Mouse (Mus musculus): ENCODE data around the gene Ptprd.
"Not testable (repeated sequence)": the region's sequence is repeated elsewhere in the genome, so short reads cannot be mapped to it uniquely, and the experiment has no call there.

Gene Ptprd

DNA sequence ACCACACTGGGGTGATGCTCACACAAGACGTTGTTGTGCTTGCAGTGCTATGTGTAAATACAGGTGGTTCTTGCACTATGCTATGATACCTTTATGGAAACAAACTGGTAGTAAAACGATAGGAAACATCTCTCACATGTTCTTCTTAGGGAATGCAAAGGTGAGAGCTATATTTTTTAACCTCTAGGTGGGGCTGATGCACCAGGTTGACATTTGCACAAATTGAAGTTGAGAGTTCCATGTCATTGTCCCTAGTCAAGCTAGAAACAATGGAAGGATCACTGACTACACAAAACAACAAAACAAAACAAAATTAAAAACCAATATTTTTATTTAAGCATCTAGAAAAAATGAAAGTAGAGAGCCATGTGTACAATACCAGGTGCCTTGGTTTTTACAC lies 250.1 kb downstream of the Ptprd start:
- in situ Hi-C loops (cut with MboI, MseI) = no loop called here

GRCm38 (mm10) chr4:77889489-77889888 lies 322.3 kb downstream of the Ptprd start:
- in situ Hi-C loops (cut with MboI, MseI) = no loop called here

GRCm38 (mm10) chr4:77880213-77880612 lies 331.5 kb downstream of the Ptprd start:
- in situ Hi-C loops (cut with MboI, MseI) = no loop called here

DNA sequence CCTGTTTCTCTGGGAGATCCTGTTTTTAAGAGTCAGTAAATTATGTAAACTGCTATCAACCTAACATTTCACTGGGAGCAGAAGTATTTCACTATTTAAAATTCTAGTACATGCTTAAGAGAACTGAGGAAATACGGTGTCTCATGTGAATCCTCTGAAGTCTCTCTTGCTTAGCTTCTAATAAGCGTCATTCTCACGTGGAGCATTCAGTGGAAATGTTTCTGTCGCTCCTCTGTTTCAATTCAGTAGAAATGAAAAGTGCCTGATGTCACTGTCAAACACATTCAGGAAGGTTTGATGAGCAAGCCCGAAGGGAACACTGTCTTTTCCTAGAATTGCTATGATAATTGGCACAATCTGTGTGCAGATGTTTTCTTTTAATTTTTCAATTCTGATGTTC lies 350.5 kb downstream of the Ptprd start:
- in situ Hi-C loops (cut with MboI, MseI) = no loop called here

GRCm38 (mm10) chr4:77797391-77797790 lies 414.4 kb downstream of the Ptprd start:
- in situ Hi-C loops (cut with MboI, MseI) = not testable (repeated sequence)

DNA sequence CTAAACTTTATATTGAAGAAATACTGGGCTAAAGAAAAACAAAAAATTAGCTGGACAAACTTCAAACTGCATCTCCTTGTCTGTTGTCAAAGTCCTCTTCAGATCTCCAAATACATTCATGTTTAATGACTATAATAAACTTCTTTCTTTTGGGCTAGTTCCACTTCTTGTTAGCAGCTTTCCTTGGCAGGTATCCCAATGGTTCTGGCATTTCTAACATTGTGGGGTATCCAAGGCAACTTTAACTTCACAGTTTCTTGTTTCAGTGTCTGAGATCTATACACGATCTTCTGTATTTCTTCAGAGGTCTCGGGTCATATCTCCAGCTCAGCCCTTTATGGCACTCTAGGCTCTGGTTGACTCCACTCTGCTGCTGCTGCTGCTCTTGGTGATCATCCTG lies 434.5 kb downstream of the Ptprd start:
- in situ Hi-C loops (cut with MboI, MseI) = no loop called here

DNA sequence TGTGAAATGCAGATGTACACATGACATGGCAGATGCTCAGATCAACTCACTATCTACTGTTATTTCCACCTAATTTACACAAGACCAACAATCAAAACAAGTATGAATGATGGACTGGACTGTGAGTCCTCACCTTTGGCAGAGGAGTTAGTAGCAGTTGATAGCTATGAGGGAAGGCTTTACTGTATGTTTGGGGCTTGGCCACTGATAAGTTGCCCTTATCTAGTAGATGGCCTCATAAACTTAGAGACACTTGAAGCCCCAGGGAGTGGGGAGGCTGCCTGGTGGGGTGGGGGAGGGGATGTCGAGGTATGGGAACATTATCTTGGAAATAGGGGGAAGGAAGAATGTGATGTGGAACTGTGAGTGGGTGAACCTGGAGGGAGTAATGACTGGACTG lies 448.0 kb downstream of the Ptprd start:
- in situ Hi-C loops (cut with MboI, MseI) = no loop called here

DNA sequence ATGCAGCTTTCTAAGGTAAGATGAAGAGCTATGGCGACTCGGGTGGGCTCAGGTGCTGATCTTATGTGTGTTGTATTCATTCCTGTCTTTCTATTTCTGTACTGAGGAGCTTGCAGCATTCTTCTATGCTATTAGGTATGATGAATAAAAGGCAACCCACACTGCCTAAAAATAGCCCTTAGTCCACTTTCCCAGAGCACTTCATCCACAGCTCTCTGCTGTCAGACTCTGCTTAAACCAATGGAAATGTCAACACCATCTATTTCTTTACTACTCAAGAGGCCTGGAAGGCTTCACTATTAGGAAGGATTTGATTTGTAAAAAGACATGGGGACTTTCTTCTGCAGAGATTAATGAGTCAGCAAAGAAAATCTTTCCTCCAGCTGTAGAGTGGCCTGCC lies 468.4 kb downstream of the Ptprd start:
- in situ Hi-C loops (cut with MboI, MseI) = no loop called here

GRCm38 (mm10) chr4:77721908-77722307 lies 489.9 kb downstream of the Ptprd start:
- in situ Hi-C loops (cut with MboI, MseI) = no loop called here

DNA sequence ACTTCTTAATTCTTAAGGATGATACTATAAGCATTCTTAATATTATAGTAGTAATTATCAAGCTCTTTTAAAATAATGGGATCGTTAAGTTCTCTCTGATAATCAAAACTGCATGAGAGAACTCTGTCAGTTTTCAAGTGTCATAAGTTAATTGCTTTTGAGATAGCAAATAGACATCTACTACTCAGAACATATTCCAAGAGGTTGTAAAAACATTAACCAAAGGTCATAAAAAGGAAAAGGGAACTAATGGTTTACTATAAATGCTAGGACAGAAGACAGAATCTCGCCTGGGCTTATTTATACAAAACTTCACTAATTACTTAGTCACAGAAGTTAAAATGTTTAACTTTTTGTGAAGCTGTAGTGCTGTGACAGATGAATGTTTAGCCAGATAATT lies 494.0 kb downstream of the Ptprd start:
- in situ Hi-C loops (cut with MboI, MseI) = no loop called here

GRCm38 (mm10) chr4:77710231-77710630 lies 501.5 kb downstream of the Ptprd start:
- in situ Hi-C loops (cut with MboI, MseI) = no loop called here

DNA sequence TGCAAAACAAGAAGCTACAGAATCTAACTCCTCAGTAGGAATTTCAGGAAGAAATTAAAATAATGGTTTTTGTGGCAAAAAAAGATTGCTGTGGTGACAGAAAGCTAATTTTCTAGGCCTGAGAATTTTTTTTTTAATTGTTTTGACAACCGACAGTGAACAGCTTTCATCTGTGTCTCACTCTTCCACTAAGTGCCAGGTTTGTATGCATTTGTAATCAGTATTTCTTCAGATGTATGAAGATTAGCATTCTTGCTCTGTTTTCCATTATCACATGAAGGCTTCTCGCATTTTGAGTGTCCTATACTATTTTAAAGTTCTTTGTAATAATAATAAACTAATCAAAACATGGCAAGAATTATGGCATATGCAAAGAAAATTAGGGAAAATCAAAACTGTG lies 513.5 kb downstream of the Ptprd start:
- in situ Hi-C loops (cut with MboI, MseI) = no loop called here

GRCm38 (mm10) chr4:77675798-77676197 lies 536.0 kb downstream of the Ptprd start:
- in situ Hi-C loops (cut with MboI, MseI) = no loop called here

GRCm38 (mm10) chr4:77664761-77665160 lies 547.0 kb downstream of the Ptprd start:
- in situ Hi-C loops (cut with MboI, MseI) = no loop called here

DNA sequence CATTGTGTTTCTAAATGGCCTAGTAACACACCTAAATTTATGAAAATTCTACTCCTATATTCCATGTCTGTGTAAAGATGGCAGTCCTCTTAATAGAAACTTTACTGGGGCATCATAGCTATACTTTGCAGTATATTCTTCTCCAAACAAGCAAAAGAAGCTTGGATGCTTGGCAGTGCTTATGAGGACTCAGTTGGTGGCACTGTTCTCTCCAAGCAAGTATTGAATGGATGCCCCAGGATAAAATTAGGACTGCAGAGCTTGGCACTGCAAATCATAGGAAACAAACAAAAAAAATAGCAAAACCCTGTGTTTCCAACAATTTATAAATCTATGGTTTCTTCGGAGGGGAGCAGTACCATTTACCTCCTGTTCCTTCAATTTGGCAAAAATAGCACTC lies 549.5 kb downstream of the Ptprd start:
- in situ Hi-C loops (cut with MboI, MseI) = no loop called here

GRCm38 (mm10) chr4:77655669-77656068 lies 556.1 kb downstream of the Ptprd start:
- in situ Hi-C loops (cut with MboI, MseI) = no loop called here

GRCm38 (mm10) chr4:77649615-77650325 lies 562.0 kb downstream of the Ptprd start:
- in situ Hi-C loops (cut with MboI, MseI) = no loop called here

DNA sequence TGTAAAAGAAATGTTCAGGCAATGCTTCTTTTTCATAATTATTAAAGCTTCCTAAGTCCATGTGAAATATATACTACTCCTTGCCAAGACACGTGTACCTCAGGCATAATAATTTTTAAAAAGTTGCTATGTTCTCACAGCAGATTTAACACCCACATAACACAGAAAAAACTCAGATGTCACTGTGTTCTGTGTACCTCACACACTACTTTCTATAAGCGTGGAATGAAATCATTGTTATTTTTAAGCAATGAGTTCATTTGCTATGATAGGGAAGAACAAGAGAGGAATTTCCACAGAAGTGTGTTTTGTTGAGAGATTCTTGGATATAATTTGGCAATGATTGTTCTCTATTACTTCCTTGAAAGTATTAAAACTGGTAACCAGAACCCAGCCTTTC lies 562.9 kb downstream of the Ptprd start:
- in situ Hi-C loops (cut with MboI, MseI) = no loop called here

DNA sequence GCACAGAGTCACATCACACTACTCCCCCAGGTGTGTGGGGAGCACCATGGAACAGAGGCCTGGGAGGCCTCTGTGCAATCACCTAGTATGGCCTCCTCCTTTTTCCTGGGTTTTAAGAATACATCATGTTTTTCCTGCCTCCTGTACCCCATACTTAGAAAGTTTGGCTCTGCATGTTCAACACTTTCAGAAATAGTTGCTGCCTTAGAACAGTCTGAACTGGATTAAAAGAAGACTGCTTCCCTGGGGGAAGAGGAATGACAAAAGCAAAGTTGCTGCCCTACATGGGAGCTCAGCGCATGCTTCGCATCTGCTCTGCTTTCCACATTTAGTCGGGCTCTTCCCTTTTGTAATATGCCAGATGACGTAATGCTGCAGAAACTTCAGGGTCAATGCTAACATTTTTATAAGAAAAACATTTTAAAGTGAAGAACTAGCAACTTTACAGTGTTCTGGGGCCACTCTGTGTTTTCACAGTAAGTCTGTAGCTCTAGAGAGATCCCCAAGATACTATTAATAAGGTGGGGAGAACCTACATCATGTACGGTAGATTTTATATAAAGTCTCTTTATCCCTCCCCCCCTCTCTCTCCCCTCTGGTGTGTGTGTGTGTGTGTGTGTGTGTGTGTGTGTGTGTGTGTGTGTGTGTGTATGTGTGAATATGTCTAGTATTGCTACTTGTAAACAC lies 564.2 kb downstream of the Ptprd start:
- in situ Hi-C loops (cut with MboI, MseI) = no loop called here

DNA sequence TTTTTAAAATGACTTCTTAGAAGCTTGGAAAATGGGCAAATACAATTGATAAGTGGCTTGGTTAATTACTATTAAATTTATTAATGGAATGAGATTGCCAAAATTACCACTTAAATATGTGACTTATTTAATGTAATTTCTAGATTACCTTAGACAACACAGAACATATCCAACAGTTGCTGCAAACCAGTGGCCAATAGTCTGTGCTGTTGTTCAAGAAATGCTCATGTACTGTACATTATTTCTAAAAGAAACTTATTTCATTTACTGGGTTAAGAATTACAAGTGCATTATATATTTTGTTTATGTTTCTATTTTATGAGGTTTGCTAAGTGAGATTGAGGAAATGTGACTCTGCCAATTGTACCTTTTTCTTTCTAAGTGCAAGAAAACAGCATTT lies 567.3 kb downstream of the Ptprd start:
- in situ Hi-C loops (cut with MboI, MseI) = no loop called here

- in situ Hi-C loops (cut with MboI, MseI) = no loop called here
Measured at GRCm38 (mm10) chr4:77640022-77640421, 571.7 kb downstream of the Ptprd start.

- in situ Hi-C loops (cut with MboI, MseI) = no loop called here
Measured at GRCm38 (mm10) chr4:77613129-77613528, 598.6 kb downstream of the Ptprd start.

DNA sequence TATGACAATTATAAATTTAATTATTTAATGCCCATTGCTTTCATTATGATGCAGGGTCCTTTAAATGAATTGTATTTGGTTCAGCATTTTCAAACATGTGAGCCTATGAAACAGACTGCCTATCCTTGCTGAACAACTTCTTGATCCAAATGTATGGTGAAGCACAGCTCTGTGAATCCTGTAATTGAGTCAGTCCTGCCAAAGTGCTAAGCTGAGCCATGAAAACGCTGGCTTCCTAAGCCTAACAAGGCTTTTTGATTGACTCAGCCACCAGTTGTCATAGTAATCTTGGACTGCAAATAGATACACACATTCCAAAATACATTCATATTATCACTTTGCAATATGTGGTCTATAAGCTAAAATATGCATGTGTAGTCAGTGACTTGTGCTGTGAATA lies 625.1 kb downstream of the Ptprd start:
- in situ Hi-C loops (cut with MboI, MseI) = no loop called here

DNA sequence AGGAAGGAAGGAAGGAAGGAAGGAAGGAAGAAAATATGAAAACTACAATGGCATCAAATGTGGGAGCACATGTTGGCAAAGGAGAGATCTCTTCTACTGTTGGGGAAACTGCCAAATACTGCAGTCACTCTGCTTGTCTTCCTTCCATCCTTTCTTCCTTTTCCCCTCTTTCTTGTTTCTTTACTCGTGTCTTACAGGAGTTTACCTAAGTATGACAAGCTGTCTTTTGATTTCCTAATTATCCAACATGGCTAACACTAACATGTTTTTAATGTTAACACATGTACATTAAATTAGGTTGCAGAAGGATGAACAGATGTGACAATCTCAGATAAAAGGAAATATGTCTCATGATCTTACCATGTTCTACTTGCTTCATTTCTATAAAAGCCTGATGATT lies 625.5 kb downstream of the Ptprd start:
- in situ Hi-C loops (cut with MboI, MseI) = no loop called here
